In genomic region chr2:32857584-32857983, GRCm38 (mm10) we compare ENCODE assay signal across 8 mouse cellular contexts. TPM values are rescaled to one million over a fixed set of nuclear protein-coding genes. Genes with fewer than 3 reads are reported as not detected.
DNase-seq lines count a peak whose midpoint lies in the region; ATAC-seq and TF ChIP-seq lines count a peak whose summit lies in the region.

No protein-coding gene starts in this region.

- peak; percentile 86 for TF ChIP-seq RAD21 in CH12.LX (IDR thresholded peaks at IDR 0.05; ENCODE audit: low read depth, low read length)

- peak; percentile 61 for ATAC-seq in forebrain, embryonic 12.5 days (ENCODE audit: low FRiP score)
- peak; percentile 69; the same call in 1 of the 2 replicates for ATAC-seq in lung, embryonic 15.5 days (ENCODE audit: borderline replicate concordance, extremely low read depth, low FRiP score, low TSS enrichment)

- no peaks in the 10 kb centered on the region for H3K9me3 ChIP-seq in CH12.LX (replicated peaks; ENCODE audit: low read length)
- H3K9me3 ChIP-seq in forebrain, embryonic 12.5 days, result no peaks in the 10 kb centered on the region
- no peaks in the 10 kb centered on the region for H3K9me3 ChIP-seq in lung, embryonic 15.5 days

- whole genome bisulfite sequencing in forebrain, embryonic 12.5 days, result 0% methylated on average over 7 of the region's 7 CpGs
- WGBS in lung, embryonic 15.5 days, result under 1% methylated on average over 7 of the region's 7 CpGs
- 1% methylated on average over 7 of the region's 7 CpGs for WGBS in olfactory bulb, adult 2 months
- WGBS in thymus, adult 2 months, result 3% methylated on average over 7 of the region's 7 CpGs

- H3K79me2 ChIP-seq in CH12.LX (replicated peaks; ENCODE audit: control insufficient read depth, extremely low read depth, insufficient read depth, poor library complexity, severe bottlenecking), result no peaks in the 10 kb centered on the region

- no peak overlapping the region for H3K4me3 ChIP-seq in CH12.LX (replicated peaks in 1 of 3; ENCODE audit: low read depth in 2 of 3, low read length in 2 of 3, poor library complexity in 1 of 3)
- H3K4me3 ChIP-seq in forebrain, embryonic 12.5 days (replicated peaks), result no peak overlapping the region
- no peak overlapping the region for H3K4me3 ChIP-seq in layer of hippocampus, adult 2 months
- no peak overlapping the region for H3K4me3 ChIP-seq in lung, embryonic 15.5 days
- no peak overlapping the region for H3K4me3 ChIP-seq in olfactory bulb, adult 2 months (ENCODE audit: insufficient read depth, low read depth, low read length)
- H3K4me3 ChIP-seq in thymus, adult 2 months (ENCODE audit: control insufficient read depth, insufficient read depth, low read length), result no peak overlapping the region

- in situ Hi-C loops in CH12.LX (cut with MboI; ENCODE audit: low pct_ligation_motif_present, low pct_unique_long_range_greater_than_20kb, low sequenced_read_pairs), result no loop called here

- dilution Hi-C loops in CH12.LX (cut with MboI; ENCODE audit: extremely low pct_ligation_motif_present, extremely low pct_unique_long_range_greater_than_20kb, low sequenced_read_pairs), result no loop called here

- peaks cover 3 to 7% of the 10 kb centered on the region in 2 experiments; a peak in 3 of 4 replicates for H3K4me1 ChIP-seq in CH12.LX (ENCODE audit: control insufficient read depth in 1 of 2, insufficient read depth in 2 of 2)
- no peaks in the 10 kb centered on the region for H3K4me1 ChIP-seq in forebrain, embryonic 12.5 days
- 0 out of 2 replicates have a peak, but pooled peaks cover 3% of the 10 kb centered on the region for H3K4me1 ChIP-seq in lung, embryonic 15.5 days
- H3K4me1 ChIP-seq in olfactory bulb, adult 2 months (ENCODE audit: control insufficient read depth, insufficient read depth, low read length), result peaks cover 8% of the 10 kb centered on the region
- H3K4me1 ChIP-seq in thymus, adult 2 months (replicated peaks; ENCODE audit: control insufficient read depth, insufficient read depth, low read length), result no peaks in the 10 kb centered on the region

- peak; percentile 79 for DNase-seq in CH12.LX (ENCODE audit: extremely low read depth)
- DNase-seq in c-Kit-positive CD71-negative TER-119-negative erythroid progenitor cells, embryonic 14.5 days (ENCODE audit: low read depth), result peak; percentile 82
- peak; percentile 90 for DNase-seq in heart, postnatal 4 days
- DNase-seq in layer of hippocampus, adult 2 months (ENCODE audit: low spot score in 2 of 2), result peak; percentile 83
- DNase-seq in thymus, adult 2 months, result peak; percentile 76

- TF ChIP-seq EP300 in CH12.LX (IDR thresholded peaks at IDR 0.05; ENCODE audit: low read length), result no peak

- H3K27ac ChIP-seq in CH12.LX (ENCODE audit: insufficient read depth, low read depth), result no peak overlapping the region
- no peak overlapping the region for H3K27ac ChIP-seq in forebrain, embryonic 12.5 days
- H3K27ac ChIP-seq in layer of hippocampus, adult 2 months, result no peak overlapping the region
- H3K27ac ChIP-seq in lung, embryonic 15.5 days, result no peak overlapping the region
- H3K27ac ChIP-seq in olfactory bulb, adult 2 months (ENCODE audit: insufficient read depth, low read depth, low read length), result no peak overlapping the region
- no peak overlapping the region for H3K27ac ChIP-seq in thymus, adult 2 months (ENCODE audit: control insufficient read depth, insufficient read depth, low read length)

- no peaks in the 10 kb centered on the region for H3K27me3 ChIP-seq in CH12.LX (replicated peaks)
- H3K27me3 ChIP-seq in forebrain, embryonic 12.5 days, result peaks cover 7% of the 10 kb centered on the region
- H3K27me3 ChIP-seq in lung, embryonic 15.5 days, result 0 out of 2 replicates have a peak, but pooled peaks cover 1% of the 10 kb centered on the region
- no peaks in the 10 kb centered on the region for H3K27me3 ChIP-seq in thymus, adult 2 months (ENCODE audit: control insufficient read depth, insufficient read depth, low read length)

- H3K36me3 ChIP-seq in CH12.LX (replicated peaks in 1 of 2; ENCODE audit: control insufficient read depth in 1 of 2, insufficient read depth in 1 of 2, low read length in 1 of 2), result no peaks in the 10 kb centered on the region
- H3K36me3 ChIP-seq in forebrain, embryonic 12.5 days (replicated peaks), result no peaks in the 10 kb centered on the region
- H3K36me3 ChIP-seq in lung, embryonic 15.5 days, result no peaks in the 10 kb centered on the region
- H3K36me3 ChIP-seq in thymus, adult 2 months (ENCODE audit: control insufficient read depth, insufficient read depth, low read length), result no peaks in the 10 kb centered on the region

- no peak for TF ChIP-seq POLR2A in CH12.LX (IDR thresholded peaks at IDR 0.05; ENCODE audit: low read depth, low read length)
- no peak for TF ChIP-seq POLR2A in olfactory bulb, adult 2 months (IDR thresholded peaks at IDR 0.05; ENCODE audit: insufficient read depth, low read depth, low read length)
- no peak for TF ChIP-seq POLR2A in thymus, adult 2 months (IDR thresholded peaks at IDR 0.05; ENCODE audit: control insufficient read depth, extremely low read depth, insufficient read depth, low read length, poor library complexity)

- no peak overlapping the region for H3K9ac ChIP-seq in CH12.LX (ENCODE audit: insufficient read depth, low read depth)
- no peak overlapping the region for H3K9ac ChIP-seq in forebrain, embryonic 12.5 days
- H3K9ac ChIP-seq in lung, embryonic 15.5 days, result no peak overlapping the region

- peak; percentile 75 to 96 for TF ChIP-seq CTCF in CH12.LX (conservative IDR thresholded peaks at IDR 0.05 in 1 of 2, IDR thresholded peaks at IDR 0.05 in 1 of 2; ENCODE audit: low read depth in 2 of 2, low read length in 2 of 2)
- peak; percentile 96 for TF ChIP-seq CTCF in layer of hippocampus, adult 2 months (conservative IDR thresholded peaks at IDR 0.05)
- peak; percentile 93 for TF ChIP-seq CTCF in olfactory bulb, adult 2 months (IDR thresholded peaks at IDR 0.05; ENCODE audit: insufficient read depth, low read depth, low read length)
- TF ChIP-seq CTCF in thymus, adult 2 months (IDR thresholded peaks at IDR 0.05; ENCODE audit: borderline replicate concordance, control insufficient read depth, extremely low read depth, insufficient read depth, low read length, poor library complexity), result peak; percentile 94

- H3K4me2 ChIP-seq in CH12.LX (ENCODE audit: insufficient read depth, low read depth, poor library complexity, severe bottlenecking), result peak overlapping the region; percentile 64
- H3K4me2 ChIP-seq in forebrain, embryonic 12.5 days, result no peak overlapping the region
- no peak overlapping the region for H3K4me2 ChIP-seq in lung, embryonic 15.5 days

TF ChIP-seq in CH12.LX, 34 proteins besides CTCF, POLR2A, EP300 and RAD21:
- TF ChIP-seq TCF12 (IDR thresholded peaks at IDR 0.05; ENCODE audit: low read depth, low read length) (0 out of 2 replicates have a peak, but pooled peaks have one; percentile 26), MAZ (IDR thresholded peaks at IDR 0.05; ENCODE audit: low read depth, low read length) (no peak), UBTF (IDR thresholded peaks at IDR 0.05; ENCODE audit: low read depth, low read length) (no peak), TBP (conservative IDR thresholded peaks at IDR 0.05; ENCODE audit: low read depth, low read length) (no peak), USF2 (conservative IDR thresholded peaks at IDR 0.05; ENCODE audit: low read depth, low read length) (no peak), RCOR1 (conservative IDR thresholded peaks at IDR 0.05; ENCODE audit: low read depth, low read length) (no peak), USF1 (IDR thresholded peaks at IDR 0.05; ENCODE audit: low read depth, low read length) (no peak), SMC3 (IDR thresholded peaks at IDR 0.05; ENCODE audit: low read depth, low read length) (peak; percentile 86), ZKSCAN1 (IDR thresholded peaks at IDR 0.05; ENCODE audit: borderline replicate concordance, low read depth, low read length) (no peak), MAFK (IDR thresholded peaks at IDR 0.05; ENCODE audit: insufficient replicate concordance, low read length) (no peak), NRF1 (IDR thresholded peaks at IDR 0.05; ENCODE audit: low read depth, low read length) (no peak), SIN3A (IDR thresholded peaks at IDR 0.05; ENCODE audit: low read length) (0 out of 2 replicates have a peak, but pooled peaks have one; percentile 21), CHD2 (IDR thresholded peaks at IDR 0.05; ENCODE audit: low read length) (no peak), ZC3H11A (IDR thresholded peaks at IDR 0.05; ENCODE audit: low read depth, low read length) (peak; percentile 36; the same call in 1 of the 2 replicates)

RNA-seq across cellular contexts. Expression of gene Stxbp1, which starts 10.5 kb away (rescaled TPM):
- 1.4 and 2.5 TPM in 2 replicates for total RNA-seq in CH12.LX (2012; rRNA removed)
- total RNA-seq in CH12.LX (2014; rRNA removed), result 1.5 and 1.6 TPM in 2 replicates
- polyA plus RNA-seq in CH12.LX (2012; ENCODE audit: insufficient read length, low read depth), result 8.3 and 10.4 TPM in 2 replicates
- polyA plus RNA-seq in forebrain, embryonic 12.5 days (2016; fragmentation: Nextera tagmentation; extraction: Ambion mirVana), result 68.5 and 73.5 TPM in 2 replicates
- total RNA-seq in heart, postnatal 4 days (2021), result 10 to 100 TPM; 34.8 to 39.6 TPM
- total RNA-seq in layer of hippocampus, adult 2 months (2021), result 100 to 1,000 TPM; 550 to 603 TPM
- polyA plus RNA-seq in lung, embryonic 15.5 days (2015; fragmentation: Nextera tagmentation; extraction: Ambion mirVana), result 21.0 and 22.3 TPM in 2 replicates
- 182 and 623 TPM in 2 replicates for polyA plus RNA-seq in olfactory bulb, adult 2 months (2012; ENCODE audit: insufficient read depth, insufficient read length, low replicate concordance, missing spikeins)
- 6.6 and 8.3 TPM in 2 replicates for polyA plus RNA-seq in thymus, adult 2 months (2012; rRNA removed)

RNA-seq across cellular contexts. Expression of gene Fam129b, which starts 18.3 kb away (rescaled TPM):
- total RNA-seq in CH12.LX (2012; rRNA removed) (0.55 and 0.80 TPM in 2 replicates), CH12.LX (2014; rRNA removed) (0.19 and 0.26 TPM in 2 replicates)
- 0.49 and 0.50 TPM in 2 replicates for polyA plus RNA-seq in CH12.LX (2012; ENCODE audit: insufficient read length, low read depth)
- polyA plus RNA-seq in forebrain, embryonic 12.5 days (2016; fragmentation: Nextera tagmentation; extraction: Ambion mirVana), result 24.6 and 27.3 TPM in 2 replicates
- total RNA-seq in heart, postnatal 4 days (2021), result 10 to 100 TPM; 45.4 to 46.0 TPM
- total RNA-seq in layer of hippocampus, adult 2 months (2021), result 10 to 100 TPM; 14.5 to 14.9 TPM
- polyA plus RNA-seq in lung, embryonic 15.5 days (2015; fragmentation: Nextera tagmentation; extraction: Ambion mirVana), result 114 and 117 TPM in 2 replicates
- polyA plus RNA-seq in olfactory bulb, adult 2 months (2012; ENCODE audit: insufficient read depth, insufficient read length, low replicate concordance, missing spikeins), result not detected in 2 replicates
- polyA plus RNA-seq in thymus, adult 2 months (2012; rRNA removed), result 20.8 and 22.9 TPM in 2 replicates
